Mouse (Mus musculus): ENCODE results near the gene Olfr314. TPM values are rescaled to one million over a fixed set of nuclear protein-coding genes. Genes with fewer than 3 reads are reported as not detected.

Gene Olfr314
- polyA plus RNA-seq, 1 experiment from 2014 or later: 0.08 TPM

Other genes starting within 250 kb of the Olfr314 start
- not detected in 2 replicates for gene Olfr330, start 248.1 kb upstream of the Olfr314 start, polyA plus RNA-seq (2015; fragmentation: Nextera tagmentation; extraction: Ambion mirVana)
- gene Olfr329-ps, start 236.5 kb upstream of the Olfr314 start, polyA plus RNA-seq (2015; fragmentation: Nextera tagmentation; extraction: Ambion mirVana): not detected in 2 replicates
- 0.05 and 0.07 TPM in 2 replicates for gene Olfr328, start 227.3 kb upstream of the Olfr314 start, polyA plus RNA-seq (2015; fragmentation: Nextera tagmentation; extraction: Ambion mirVana)
- gene Olfr224, start 212.4 kb upstream of the Olfr314 start, polyA plus RNA-seq (2015; fragmentation: Nextera tagmentation; extraction: Ambion mirVana): not detected in 2 replicates
- not detected in 2 replicates for gene Olfr325, start 205.2 kb upstream of the Olfr314 start, polyA plus RNA-seq (2015; fragmentation: Nextera tagmentation; extraction: Ambion mirVana)
- gene Olfr324, start 187.8 kb upstream of the Olfr314 start, polyA plus RNA-seq (2015; fragmentation: Nextera tagmentation; extraction: Ambion mirVana): not detected in 2 replicates
- not detected in 2 replicates for gene 2210407C18Rik, start 166.9 kb upstream of the Olfr314 start, polyA plus RNA-seq (2015; fragmentation: Nextera tagmentation; extraction: Ambion mirVana)
- not detected in 2 replicates for gene Olfr323, start 152.5 kb upstream of the Olfr314 start, polyA plus RNA-seq (2015; fragmentation: Nextera tagmentation; extraction: Ambion mirVana)
- gene Trim58, start 142.5 kb upstream of the Olfr314 start, polyA plus RNA-seq (2015; fragmentation: Nextera tagmentation; extraction: Ambion mirVana): 0.68 and 0.96 TPM in 2 replicates
- gene Olfr322, start 124.2 kb upstream of the Olfr314 start, polyA plus RNA-seq (2015; fragmentation: Nextera tagmentation; extraction: Ambion mirVana): not detected in 2 replicates
- not detected in 2 replicates for gene Olfr320, start 101.9 kb upstream of the Olfr314 start, polyA plus RNA-seq (2015; fragmentation: Nextera tagmentation; extraction: Ambion mirVana)
- gene Olfr319, start 83.8 kb upstream of the Olfr314 start, polyA plus RNA-seq (2015; fragmentation: Nextera tagmentation; extraction: Ambion mirVana): not detected in 2 replicates
- not detected in 2 replicates for gene Olfr318, start 58.9 kb upstream of the Olfr314 start, polyA plus RNA-seq (2015; fragmentation: Nextera tagmentation; extraction: Ambion mirVana)
- not detected in 2 replicates for gene Olfr317, start 43.7 kb upstream of the Olfr314 start, polyA plus RNA-seq (2015; fragmentation: Nextera tagmentation; extraction: Ambion mirVana)
- gene Olfr316, start 30.2 kb upstream of the Olfr314 start, polyA plus RNA-seq (2015; fragmentation: Nextera tagmentation; extraction: Ambion mirVana): not detected in 2 replicates
- not detected in 2 replicates for gene Olfr315, start 9.8 kb upstream of the Olfr314 start, polyA plus RNA-seq (2015; fragmentation: Nextera tagmentation; extraction: Ambion mirVana)
- 0.47 and 0.66 TPM in 2 replicates for gene Fam183b, start 19.0 kb downstream of the Olfr314 start, polyA plus RNA-seq (2015; fragmentation: Nextera tagmentation; extraction: Ambion mirVana)
- gene Olfr313, start 32.0 kb downstream of the Olfr314 start, polyA plus RNA-seq (2015; fragmentation: Nextera tagmentation; extraction: Ambion mirVana): 0.12 and 0.17 TPM in 2 replicates
- gene Olfr312, start 46.3 kb downstream of the Olfr314 start, polyA plus RNA-seq (2015; fragmentation: Nextera tagmentation; extraction: Ambion mirVana): 0.11 and 0.13 TPM in 2 replicates
- gene Olfr311, start 56.3 kb downstream of the Olfr314 start, polyA plus RNA-seq (2015; fragmentation: Nextera tagmentation; extraction: Ambion mirVana): 0.17 and 0.24 TPM in 2 replicates
- 3.9 and 5.2 TPM in 2 replicates for gene Gm12258, start 64.2 kb downstream of the Olfr314 start, polyA plus RNA-seq (2015; fragmentation: Nextera tagmentation; extraction: Ambion mirVana)
- 3.3 and 4.4 TPM in 2 replicates for gene 2810021J22Rik, start 84.3 kb downstream of the Olfr314 start, polyA plus RNA-seq (2015; fragmentation: Nextera tagmentation; extraction: Ambion mirVana)
- 3.3 and 3.5 TPM in 2 replicates for gene Zfp39, start 121.3 kb downstream of the Olfr314 start, polyA plus RNA-seq (2015; fragmentation: Nextera tagmentation; extraction: Ambion mirVana)
- gene Btnl10, start 135.0 kb downstream of the Olfr314 start, polyA plus RNA-seq (2015; fragmentation: Nextera tagmentation; extraction: Ambion mirVana): 0.16 and 0.41 TPM in 2 replicates
- 151 and 166 TPM in 2 replicates for gene Rnf187, start 156.0 kb downstream of the Olfr314 start, polyA plus RNA-seq (2015; fragmentation: Nextera tagmentation; extraction: Ambion mirVana)
- gene Hist3h2ba, start 166.0 kb downstream of the Olfr314 start, polyA plus RNA-seq (2015; fragmentation: Nextera tagmentation; extraction: Ambion mirVana): 14.4 and 14.9 TPM in 2 replicates
- gene Hist3h2a, start 171.7 kb downstream of the Olfr314 start, polyA plus RNA-seq (2015; fragmentation: Nextera tagmentation; extraction: Ambion mirVana): 26.4 and 28.5 TPM in 2 replicates
- 0.43 and 0.76 TPM in 2 replicates for gene Trim17, start 171.7 kb downstream of the Olfr314 start, polyA plus RNA-seq (2015; fragmentation: Nextera tagmentation; extraction: Ambion mirVana)
- 25.6 and 28.2 TPM in 2 replicates for gene Trim11, start 195.1 kb downstream of the Olfr314 start, polyA plus RNA-seq (2015; fragmentation: Nextera tagmentation; extraction: Ambion mirVana)